Mouse (Mus musculus) MEL (cell line): ENCODE results near the gene Smap2. TPM values are rescaled to one million over a fixed set of nuclear protein-coding genes. Genes with fewer than 3 reads are reported as not detected.

Experiments used
- DNase-seq: peaks from one replicate; pipeline ENCODE4 v3.0.0; 2011; ENCODE audit warnings: low read depth, low spot score
- H3K27ac ChIP-seq: 2 replicates; pipeline ENCODE4 v1.5.1; 2012; ENCODE audit warnings: low read depth, mild to moderate bottlenecking, control low read depth, low read length, moderate library complexity; ENCODE audit not compliant: control insufficient read depth
- H3K27me3 ChIP-seq, 2 experiments: fragments of 150-350 bp in 1 of 2; sonication (generic) in 1 of 2; 2 replicates each; pipeline ENCODE4 v1.6.1; 2012; ENCODE audit warnings: low read length in 2 of 2, mild to moderate bottlenecking in 2 of 2, improper control_type of control experiment in 1 of 2, moderate library complexity in 1 of 2; ENCODE audit not compliant: insufficient read depth in 2 of 2, control insufficient read depth in 1 of 2
- H3K36me3 ChIP-seq, 2 experiments: 2 replicates each; pipeline ENCODE4 v1.6.1; 2012 to 2014; ENCODE audit warnings: low read length in 2 of 2, improper control_type of control experiment in 1 of 2, inconsistent platforms in 1 of 2, mild to moderate bottlenecking in 1 of 2; ENCODE audit not compliant: insufficient read depth in 2 of 2, control insufficient read depth in 1 of 2
- H3K4me1 ChIP-seq, 2 experiments: fragments of 150-350 bp in 1 of 2; sonication (generic) in 1 of 2; 2 replicates each; pipeline ENCODE4 v1.6.1; 2012; ENCODE audit warnings: low read length in 2 of 2, improper control_type of control experiment in 1 of 2, mild to moderate bottlenecking in 1 of 2; ENCODE audit not compliant: insufficient read depth in 2 of 2, control insufficient read depth in 1 of 2
- H3K4me3 ChIP-seq, 2 experiments: fragments of 150-350 bp in 1 of 2; sonication (generic) in 1 of 2; 2 replicates each; pipeline ENCODE4 v1.5.1; 2012; ENCODE audit warnings: low read depth in 2 of 2, low read length in 2 of 2, mild to moderate bottlenecking in 2 of 2, moderate library complexity in 2 of 2, control low read depth in 1 of 2, improper control_type of control experiment in 1 of 2; ENCODE audit not compliant: control insufficient read depth in 1 of 2, insufficient read depth in 1 of 2
- H3K79me2 ChIP-seq: 2 replicates; pipeline ENCODE4 v1.6.1; 2012; ENCODE audit warnings: mild to moderate bottlenecking, low read length, moderate library complexity; ENCODE audit not compliant: control insufficient read depth, poor library complexity, insufficient read depth
- H3K9ac ChIP-seq: 2 replicates; pipeline ENCODE4 v1.6.1; 2012; ENCODE audit warnings: low read depth, mild to moderate bottlenecking, control low read depth, low read length, moderate library complexity; ENCODE audit not compliant: control insufficient read depth, poor library complexity, severe bottlenecking
- H3K9me3 ChIP-seq: fragments of 150-350 bp; sonication (generic); replicated peaks from 2 replicates; pipeline ENCODE4 v1.6.1; 2012; ENCODE audit warnings: mild to moderate bottlenecking, low read length, improper control_type of control experiment, moderate library complexity; ENCODE audit not compliant: insufficient read depth
- CHD2 ChIP-seq: IDR thresholded peaks from 2 replicates; pipeline ENCODE4 v1.6.1; 2011; ENCODE audit warnings: low read length, improper control_type of control experiment
- ELF1 ChIP-seq: IDR thresholded peaks from 2 replicates; pipeline ENCODE4 v1.6.1; 2014; ENCODE audit warnings: low read depth, mild to moderate bottlenecking, inconsistent platforms, low read length, improper control_type of control experiment, moderate library complexity
- GATA1 ChIP-seq: IDR thresholded peaks from 2 replicates; pipeline ENCODE4 v1.6.1; 2011; ENCODE audit warnings: low read depth, low read length, improper control_type of control experiment
- JUND ChIP-seq: IDR thresholded peaks from 2 replicates; pipeline ENCODE4 v1.6.1; 2011; ENCODE audit warnings: low read depth, mild to moderate bottlenecking, improper control_type of control experiment, low read length
- MAX ChIP-seq: IDR thresholded peaks from 2 replicates; pipeline ENCODE4 v1.6.1; 2011; ENCODE audit warnings: low read length, improper control_type of control experiment
- MEF2A ChIP-seq: IDR thresholded peaks from 2 replicates; pipeline ENCODE4 v1.6.1; 2014; ENCODE audit warnings: low read depth, mild to moderate bottlenecking, inconsistent platforms, low read length, improper control_type of control experiment; ENCODE audit not compliant: poor library complexity, insufficient replicate concordance, severe bottlenecking; ENCODE audit errors: extremely low read depth
- MYB ChIP-seq: IDR thresholded peaks from 2 replicates; pipeline ENCODE4 v1.6.1; 2011; ENCODE audit warnings: mild to moderate bottlenecking, low read depth, low read length, improper control_type of control experiment
- NELFE ChIP-seq: IDR thresholded peaks from 2 replicates; pipeline ENCODE4 v1.6.1; 2011; ENCODE audit warnings: low read depth, low read length, improper control_type of control experiment
- NRF1 ChIP-seq: IDR thresholded peaks from 2 replicates; pipeline ENCODE4 v1.6.1; 2014; ENCODE audit warnings: low read depth, mild to moderate bottlenecking, inconsistent platforms, low read length, improper control_type of control experiment, moderate library complexity; ENCODE audit not compliant: poor library complexity, insufficient read depth, severe bottlenecking
- RCOR1 ChIP-seq: IDR thresholded peaks from 2 replicates; pipeline ENCODE4 v1.6.1; 2012; ENCODE audit warnings: low read depth, mild to moderate bottlenecking, inconsistent platforms, low read length, improper control_type of control experiment
- USF1 ChIP-seq: IDR thresholded peaks from 2 replicates; pipeline ENCODE4 v1.6.1; 2014; ENCODE audit warnings: low read depth, mild to moderate bottlenecking, inconsistent platforms, low read length, improper control_type of control experiment, moderate library complexity
- USF2 ChIP-seq, 2 experiments: IDR thresholded peaks; 2 replicates each; pipeline ENCODE4 v1.6.1; 2011 to 2012; ENCODE audit warnings: improper control_type of control experiment in 2 of 2, low read length in 2 of 2, borderline replicate concordance in 1 of 2, inconsistent platforms in 1 of 2, low read depth in 1 of 2, mild to moderate bottlenecking in 1 of 2; ENCODE audit not compliant: insufficient read depth in 1 of 2
- ZC3H11A ChIP-seq: IDR thresholded peaks from 2 replicates; pipeline ENCODE4 v1.6.1; 2012; ENCODE audit warnings: low read depth, mild to moderate bottlenecking, inconsistent platforms, low read length, improper control_type of control experiment
- ZKSCAN1 ChIP-seq: IDR thresholded peaks from 2 replicates; pipeline ENCODE4 v1.6.1; 2012; ENCODE audit warnings: low read depth, mild to moderate bottlenecking, inconsistent platforms, low read length, improper control_type of control experiment, moderate library complexity
- ZMIZ1 ChIP-seq: IDR thresholded peaks from 2 replicates; pipeline ENCODE4 v1.6.1; 2012; ENCODE audit warnings: low read depth, mild to moderate bottlenecking, inconsistent platforms, low read length, improper control_type of control experiment, moderate library complexity
- ZNF384 ChIP-seq: IDR thresholded peaks from 2 replicates; pipeline ENCODE4 v1.6.1; 2012; ENCODE audit warnings: low read depth, mild to moderate bottlenecking, inconsistent platforms, low read length, improper control_type of control experiment
- polyA plus RNA-seq, 2 experiments: library from polyadenylated mRNA; stranded (reverse) in 1 of 2; unstranded in 1 of 2; fragments of >175 nt in 1 of 2; fragments of >200 nt in 1 of 2; gene quantifications; 2 replicates each; pipeline versions ENCODE4 v1.2.1 to v1.2.4; 2012; ENCODE audit warnings: low replicate concordance in 2 of 2, low read depth in 1 of 2; ENCODE audit not compliant: insufficient read length in 2 of 2, insufficient read depth in 1 of 2, missing spikeins in 1 of 2
- total RNA-seq: library from RNA; depleted of rRNA; stranded (reverse); fragments of 300-350 nt; gene quantifications from 2 replicates; pipeline ENCODE4 v1.2.3, GENCODE M21; 2012

Smap2 gene
- total and polyA plus RNA-seq, 3 experiments: 36.5 to 118 (median 83.5) TPM

DNA sequence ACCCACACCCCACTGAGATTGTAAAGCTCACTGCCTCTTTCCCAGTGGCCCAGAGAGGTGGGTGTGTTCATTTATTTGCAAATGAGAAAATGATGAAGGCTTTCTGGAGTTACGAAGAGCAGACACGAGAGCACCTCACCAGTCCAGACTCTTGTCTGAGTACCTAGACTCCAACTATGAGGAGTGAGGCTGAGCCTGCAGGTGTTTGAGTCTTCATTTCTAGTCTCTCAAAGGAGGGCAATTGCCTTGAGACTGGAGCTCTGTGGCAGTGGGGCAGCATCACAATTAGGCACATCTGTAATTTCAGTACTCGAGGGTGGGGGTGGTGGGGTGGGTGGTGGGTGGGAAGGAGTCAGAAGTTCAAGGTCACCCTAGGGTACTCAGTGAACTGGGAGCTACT is 25.9 kb upstream of the Smap2 start:
- Histone ChIP-seq H3K27ac (no peak overlapping the region), H3K9ac (no peak overlapping the region), H3K79me2 (no peaks in the 10 kb centered on the region)
- TF ChIP-seq ZKSCAN1 (no peak), JUND (no peak), USF1 (no peak), MEF2A (no peak), ZNF384 (no peak), ELF1 (no peak), RCOR1 (no peak), NELFE (no peak), ZMIZ1 (no peak), ZC3H11A (no peak), MYB (no peak), NRF1 (no peak), CHD2 (no peak), USF2 (IDR thresholded peaks at IDR 0.05; ENCODE audit: borderline replicate concordance in 1 of 2, insufficient read depth in 1 of 2, low read depth in 1 of 2, low read length in 2 of 2) (no peak), MAX (no peak)
- TF ChIP-seq, all 39 proteins: peak for 0
- H3K9me3 ChIP-seq: no peaks in the 10 kb centered on the region
- no peak overlapping the region for H3K4me3 ChIP-seq
- DNase-seq: no peak
- H3K36me3 ChIP-seq: no peaks in the 10 kb centered on the region
- H3K27me3 ChIP-seq: peaks cover 0 to 9% of the 10 kb centered on the region in 2 experiments; a peak in 2 of 4 replicates
- no peaks in the 10 kb centered on the region for H3K4me1 ChIP-seq

- Histone ChIP-seq H3K4me3 (no peak overlapping the region), H3K27me3 (peaks cover 0 to 9% of the 10 kb centered on the region in 2 experiments; a peak in 2 of 4 replicates), H3K79me2 (no peaks in the 10 kb centered on the region), H3K36me3 (no peaks in the 10 kb centered on the region), H3K4me1 (no peaks in the 10 kb centered on the region), H3K9me3 (no peaks in the 10 kb centered on the region), H3K27ac (no peak overlapping the region), H3K9ac (no peak overlapping the region)
- DNase-seq: no peak
- TF ChIP-seq GATA1: no peak
Observed at GRCm38 (mm10) chr4:121042472-121042871, 25.4 kb upstream of the Smap2 start.
